ENCODE assay signal across 25 mouse cellular contexts in the genomic region with DNA sequence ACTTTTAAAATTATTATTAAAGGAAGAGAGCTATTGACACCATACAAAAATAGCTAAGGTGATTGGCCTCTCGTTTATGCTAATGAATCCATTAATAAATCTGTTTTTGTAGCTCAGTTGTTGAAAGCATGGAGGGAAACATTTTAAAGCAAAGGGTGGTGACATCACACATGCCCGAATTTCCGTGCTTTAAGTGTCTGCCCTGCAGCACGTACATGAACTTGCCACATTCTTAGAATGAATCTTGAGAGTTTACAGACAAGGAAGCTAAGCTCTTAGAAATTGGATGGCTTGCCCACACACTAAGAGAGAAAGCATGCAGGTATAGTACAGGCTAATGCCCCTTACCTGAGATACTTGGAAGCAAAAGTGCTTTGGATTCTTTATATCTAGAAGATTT. TPM values are rescaled to one million over a fixed set of nuclear protein-coding genes. Genes with fewer than 3 reads are reported as not detected.
DNase-seq lines count a peak whose midpoint lies in the region; ATAC-seq and TF ChIP-seq lines count a peak whose summit lies in the region.
"Had no signal": no experiment of that assay in that cellular context is flagged by ENCODE, and none has a peak within 500 bp of the region (broad histone marks: within the 10 kb centered on the region; RNA-seq: fewer than 3 reads in every experiment).

No protein-coding gene starts in this region.

- H3K4me2 ChIP-seq in intestine, embryonic 15.5 days (replicated peaks) = no peak overlapping the region
- H3K4me2 ChIP-seq: embryonic facial prominence, embryonic 13.5 days; forebrain, embryonic 12.5 days; heart, embryonic 11.5 days; hindbrain, embryonic 12.5 days; hindbrain, embryonic 15.5 days had no signal

- peaks cover 4% of the 10 kb centered on the region; the same call in 1 of the 2 replicates for H3K36me3 ChIP-seq in thymus, adult 2 months (ENCODE audit: control insufficient read depth, insufficient read depth, low read length)
- H3K36me3 ChIP-seq in intestine, embryonic 15.5 days = no peaks in the 10 kb centered on the region
- H3K36me3 ChIP-seq: embryonic facial prominence, embryonic 10.5 days; embryonic facial prominence, embryonic 13.5 days; forebrain, embryonic 12.5 days; hindbrain, embryonic 12.5 days; hindbrain, embryonic 15.5 days had no signal

- no peak for TF ChIP-seq POLR2A in thymus, adult 2 months (IDR thresholded peaks at IDR 0.05; ENCODE audit: control insufficient read depth, extremely low read depth, insufficient read depth, low read length, poor library complexity)

- H3K4me3 ChIP-seq in thymus, adult 2 months (ENCODE audit: control insufficient read depth, insufficient read depth, low read length) = no peak overlapping the region
- no peak overlapping the region for H3K4me3 ChIP-seq in intestine, embryonic 15.5 days (replicated peaks)
- H3K4me3 ChIP-seq: embryonic facial prominence, embryonic 10.5 days; embryonic facial prominence, embryonic 13.5 days; erythroblast, embryonic 14.5 days; forebrain, embryonic 12.5 days; hindbrain, embryonic 12.5 days; hindbrain, embryonic 15.5 days had no signal

- no peaks in the 10 kb centered on the region for H3K9me3 ChIP-seq in intestine, embryonic 15.5 days
- H3K9me3 ChIP-seq: embryonic facial prominence, embryonic 10.5 days; embryonic facial prominence, embryonic 13.5 days; forebrain, embryonic 12.5 days; hindbrain, embryonic 12.5 days; hindbrain, embryonic 15.5 days had no signal

- DNase-seq in thymus, adult 2 months = no peak
- no peak for DNase-seq in thymus, postnatal 25 days
- DNase-seq in induced T-regulatory cell, adult 2 months (ENCODE audit: low read depth) = peak; percentile 64
- DNase-seq in adrenal gland, adult (ENCODE audit: inconsistent age in 2 of 2, low spot score in 1 of 2) = no peak
- DNase-seq in gastrocnemius, postnatal 4 days (ENCODE audit: low spot score in 2 of 2) = no peak
- DNase-seq: adrenal gland, adult 8-10 months; adrenal gland, postnatal 36 days; cerebellum, adult 18-20 months; cerebellum, adult 9-10 months; cerebellum, postnatal 14 days; gastrocnemius, postnatal 10 days; gastrocnemius, postnatal 36 days; heart, adult 11 months; kidney, adult 2 months had no signal

- peak; percentile 67 for ATAC-seq in CD4-positive, CD25-positive, alpha-beta regulatory T cell, adult 4 months
- ATAC-seq in intestine, embryonic 15.5 days = no peak
- ATAC-seq: forebrain, embryonic 16.5 days; intestine, postnatal 0 days had no signal

- H3K4me1 ChIP-seq in thymus, adult 2 months (replicated peaks; ENCODE audit: control insufficient read depth, insufficient read depth, low read length) = peaks cover 41% of the 10 kb centered on the region
- H3K4me1 ChIP-seq in intestine, embryonic 15.5 days (replicated peaks) = no peaks in the 10 kb centered on the region
- H3K4me1 ChIP-seq: embryonic facial prominence, embryonic 10.5 days; forebrain, embryonic 12.5 days; hindbrain, embryonic 12.5 days; hindbrain, embryonic 15.5 days had no signal

- peak overlapping the region; percentile 93 for H3K27ac ChIP-seq in thymus, adult 2 months (ENCODE audit: control insufficient read depth, insufficient read depth, low read length)
- H3K27ac ChIP-seq in intestine, embryonic 15.5 days = no peak overlapping the region
- H3K27ac ChIP-seq: embryonic facial prominence, embryonic 10.5 days; forebrain, embryonic 12.5 days; hindbrain, embryonic 12.5 days; hindbrain, embryonic 15.5 days had no signal

- TF ChIP-seq CTCF in thymus, adult 2 months (IDR thresholded peaks at IDR 0.05; ENCODE audit: borderline replicate concordance, control insufficient read depth, extremely low read depth, insufficient read depth, low read length, poor library complexity) = no peak

- no peaks in the 10 kb centered on the region for H3K27me3 ChIP-seq in thymus, adult 2 months (ENCODE audit: control insufficient read depth, insufficient read depth, low read length)
- H3K27me3 ChIP-seq in intestine, embryonic 15.5 days (replicated peaks) = no peaks in the 10 kb centered on the region
- H3K27me3 ChIP-seq: embryonic facial prominence, embryonic 13.5 days; hindbrain, embryonic 12.5 days; hindbrain, embryonic 15.5 days had no signal

- no peak overlapping the region for H3K9ac ChIP-seq in intestine, embryonic 15.5 days
- H3K9ac ChIP-seq: embryonic facial prominence, embryonic 13.5 days; forebrain, embryonic 12.5 days; hindbrain, embryonic 12.5 days; hindbrain, embryonic 15.5 days had no signal

- WGBS in thymus, adult 2 months = 48% methylated on average over 4 of the region's 4 CpGs
- WGBS in intestine, embryonic 15.5 days = 81% methylated on average over 4 of the region's 4 CpGs

RNA-seq across cellular contexts. Expression of a gene that starts 58.1 kb away (rescaled TPM):
- polyA plus RNA-seq in thymus, adult 2 months (2012; rRNA removed) = 87.4 and 128 TPM in 2 replicates
- 10 to 100 TPM; 40.2 to 41.6 TPM for polyA plus RNA-seq in CD4-positive, CD25-positive, alpha-beta regulatory T cell, adult 4 months (2017; shearing (Covaris generic))
- polyA plus RNA-seq in intestine, embryonic 15.5 days (2015; fragmentation: Nextera tagmentation; extraction: Ambion mirVana) = 2.5 and 3.0 TPM in 2 replicates
- 10 to 100 TPM; 11.1 to 11.6 TPM for total RNA-seq in gastrocnemius, postnatal 4 days (2021)

Comparison
In these comparisons a context has a peak if more than half of its experiments do, and no peak if none do; other contexts are left out.
1. RNA of a gene that starts 58.1 kb away (polyA plus RNA-seq): 87.4 to 128 TPM in thymus, adult 2 months and 40.2 to 41.6 TPM in CD4-positive, CD25-positive, alpha-beta regulatory T cell, adult 4 months; 2.5 to 3.0 TPM in intestine, embryonic 15.5 days; every median in the first group is over 10 times any median in the second.